Mouse (Mus musculus): ENCODE measurements around the gene Fam209.

DNA sequence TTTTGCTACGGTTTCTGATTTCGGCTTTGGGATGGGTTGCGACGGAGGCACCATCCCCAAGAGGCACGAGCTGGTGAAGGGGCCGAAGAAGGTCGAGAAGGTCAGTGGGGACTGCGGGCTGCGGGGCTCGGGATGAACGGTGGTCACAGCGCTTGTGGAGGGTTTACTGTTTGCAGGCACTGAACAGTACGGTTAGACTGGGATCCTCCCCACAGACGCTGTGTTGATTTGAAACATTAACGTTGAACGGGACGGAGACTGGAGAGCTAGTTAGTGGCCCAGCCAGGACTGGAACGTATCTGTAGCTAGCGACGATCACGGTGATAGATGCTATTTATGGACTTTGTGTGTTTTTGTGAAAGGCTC, 31.7 kb upstream of the Fam209 start:
- TF ChIP-seq POLR2A (IDR thresholded peaks at IDR 0.05; ENCODE audit: insufficient read depth, low read depth, low read length): no peak
- TF ChIP-seq CTCF (IDR thresholded peaks at IDR 0.05): no peak
- TF ChIP-seq EP300 (IDR thresholded peaks at IDR 0.05; ENCODE audit: insufficient read depth, low read depth, low read length): no peak

Measured in heart, adult 2 months (tissue).